Mouse (Mus musculus) kidney, postnatal 10 days (tissue): ENCODE results near the gene Palmd.

Source experiments
- DNase-seq: peaks from one replicate; pipeline ENCODE4 v3.0.0; 2021; ENCODE audit warnings: mixed read lengths

The Palmd gene

DNA sequence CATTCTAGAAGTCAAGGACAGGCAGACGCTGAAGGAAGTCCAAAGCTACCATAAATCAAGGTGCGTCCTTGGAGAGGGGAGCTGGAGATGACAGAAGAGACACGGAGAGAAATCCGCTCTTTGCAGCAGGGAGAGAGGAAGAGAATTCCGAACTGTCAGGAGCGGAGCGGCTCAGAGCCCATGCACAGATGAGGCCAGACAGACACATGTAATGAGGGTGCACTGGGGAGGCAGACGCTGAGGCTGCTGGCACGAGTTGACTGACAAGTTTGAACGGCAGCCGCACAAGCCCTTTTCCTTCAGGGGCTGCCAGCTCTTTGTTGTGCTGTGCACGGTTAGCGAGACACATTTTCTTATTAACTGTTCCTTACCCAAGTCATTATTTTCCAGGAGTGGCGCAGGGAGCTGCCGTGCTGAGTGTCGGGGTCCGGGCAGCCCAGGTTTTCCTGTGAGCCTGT, at the start of gene Palmd:
Gene Palmd (minus strand): TSS at position 448 of the 458 bp plus-strand sequence.
- peak; percentile 64 for DNase-seq

DNA sequence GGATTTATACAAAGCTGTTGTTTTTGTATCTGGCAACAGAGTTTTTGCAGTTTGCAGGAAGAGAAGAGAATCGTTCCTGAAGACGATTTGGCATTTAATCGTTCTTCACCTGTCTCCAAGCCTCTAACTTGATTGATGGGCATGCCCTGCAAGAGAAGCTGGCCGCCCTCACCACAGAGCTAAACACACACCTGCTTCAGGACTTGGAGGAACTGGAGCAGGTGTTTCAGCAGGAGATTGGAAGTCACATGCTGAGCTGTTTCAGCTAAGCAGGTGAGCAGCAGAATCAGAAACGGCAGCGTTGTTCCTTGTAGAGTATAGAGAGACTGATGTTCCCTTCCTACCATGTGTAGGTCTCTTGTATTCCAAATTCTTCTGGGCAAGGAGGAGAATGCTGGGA, 41.4 kb upstream of the Palmd start:
- no peak for DNase-seq

DNA sequence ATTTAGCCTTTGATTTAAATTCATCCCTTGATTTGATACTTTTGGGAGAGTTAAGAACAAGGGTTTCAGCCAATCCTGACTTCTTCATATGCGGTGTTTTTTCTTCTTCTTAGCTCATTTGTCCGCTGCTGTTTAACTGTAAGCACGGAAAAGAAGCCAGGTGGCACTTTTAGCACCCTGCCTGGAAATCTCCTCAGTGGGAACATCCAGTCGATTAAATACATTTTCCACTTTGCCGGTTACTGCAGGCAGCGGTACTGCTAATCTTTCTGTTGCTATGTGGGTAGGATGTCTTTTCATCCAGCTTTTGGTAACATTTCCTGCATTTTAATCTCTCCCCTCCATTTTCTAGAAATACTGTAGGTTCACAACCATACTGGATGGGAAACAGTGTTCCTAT, 38.6 kb upstream of the Palmd start:
- DNase-seq: no peak

DNA sequence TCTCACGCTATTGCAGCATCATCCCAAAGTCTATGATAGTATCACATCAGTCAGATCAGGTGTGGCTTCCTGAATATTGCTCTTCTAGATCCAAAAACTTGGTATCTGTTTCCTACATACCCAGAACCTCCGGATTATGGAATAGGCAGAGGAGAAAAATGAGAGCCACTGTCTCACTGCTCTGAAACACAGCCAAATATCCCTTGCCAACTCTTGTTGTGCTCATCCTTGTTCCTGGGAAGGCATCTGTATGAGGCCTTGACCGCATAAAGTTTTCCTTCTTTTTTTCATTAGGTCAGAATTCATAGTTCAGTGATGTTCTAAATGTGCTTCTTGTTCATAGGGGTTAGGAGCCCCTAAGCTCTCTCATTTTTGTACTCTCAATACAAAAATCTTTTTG, 37.8 kb upstream of the Palmd start:
- no peak for DNase-seq

DNA sequence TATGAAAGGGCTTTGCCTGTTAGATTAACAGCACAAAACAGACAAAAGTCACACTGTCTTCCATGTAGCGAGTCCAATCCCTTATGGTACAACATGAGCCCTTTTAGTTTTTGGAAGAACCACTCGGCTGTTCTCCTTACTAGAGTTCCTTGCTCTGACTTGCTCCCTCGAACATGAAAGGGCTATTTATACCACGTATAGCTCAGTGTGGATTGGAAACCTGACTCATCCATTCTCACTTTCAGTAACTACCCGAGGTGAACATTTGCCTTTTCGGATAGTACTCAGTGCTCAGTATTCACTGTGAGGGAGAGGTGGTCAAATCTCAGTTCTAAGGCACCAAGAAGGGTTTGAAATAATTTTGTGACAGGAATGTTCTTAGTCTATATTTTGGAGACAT, 34.6 kb upstream of the Palmd start:
- DNase-seq: no peak

DNA sequence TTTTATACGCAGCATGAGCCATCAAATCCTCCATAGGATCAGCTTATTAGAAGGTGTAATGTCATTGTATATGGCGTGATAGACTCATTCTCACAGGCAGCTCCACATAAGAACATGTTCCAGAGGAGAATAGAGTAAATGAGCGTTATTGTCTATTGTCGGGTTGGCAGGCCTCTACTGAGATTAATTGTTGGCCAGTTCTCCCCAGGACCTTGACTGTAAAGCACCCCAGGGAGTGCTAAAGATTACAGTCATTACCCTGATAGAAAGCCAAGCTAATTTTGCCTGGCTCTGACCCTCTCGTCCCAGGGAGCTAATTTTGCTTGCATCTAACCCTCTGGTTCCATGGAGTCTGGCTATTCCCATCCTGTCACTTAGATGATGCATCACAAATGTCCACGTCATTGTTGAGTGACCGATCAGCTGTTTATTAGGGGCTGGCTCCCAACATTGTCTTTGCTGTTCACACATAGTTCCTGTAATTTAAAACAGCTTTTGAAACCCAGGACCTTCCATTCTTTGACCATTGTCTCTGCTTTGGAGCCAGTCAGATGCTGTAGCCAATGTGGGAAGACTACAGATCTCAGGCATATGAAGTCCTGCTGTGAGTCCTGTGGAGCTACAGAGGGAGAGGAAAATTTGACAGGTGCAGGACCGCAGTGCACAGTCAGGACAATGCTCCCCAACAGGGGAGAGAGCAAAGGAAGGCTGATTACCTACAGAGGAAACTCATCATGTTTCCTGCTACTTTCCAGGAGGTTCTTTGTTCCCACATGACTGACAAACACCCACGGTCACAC, 33.1 kb upstream of the Palmd start:
- DNase-seq: peak; percentile 12

DNA sequence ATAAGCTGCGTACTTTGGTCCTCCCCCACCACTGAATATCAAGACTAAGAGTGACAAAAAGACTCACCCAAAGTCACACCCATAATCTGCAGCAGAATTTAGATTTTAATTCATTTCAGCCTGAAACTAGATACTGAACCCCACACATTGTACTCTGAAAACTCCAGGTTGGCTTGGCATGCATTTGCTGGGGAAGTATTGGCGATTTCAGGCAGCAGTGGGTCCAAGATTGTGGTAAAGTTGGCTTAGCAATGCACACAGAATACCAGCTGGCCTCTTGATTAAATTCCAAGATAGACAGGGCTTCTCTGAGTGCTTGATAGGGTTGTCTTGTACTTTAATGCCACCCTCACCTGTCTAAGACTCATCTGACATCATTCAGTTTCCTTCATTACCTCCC, 24.2 kb upstream of the Palmd start:
- no peak for DNase-seq

DNA sequence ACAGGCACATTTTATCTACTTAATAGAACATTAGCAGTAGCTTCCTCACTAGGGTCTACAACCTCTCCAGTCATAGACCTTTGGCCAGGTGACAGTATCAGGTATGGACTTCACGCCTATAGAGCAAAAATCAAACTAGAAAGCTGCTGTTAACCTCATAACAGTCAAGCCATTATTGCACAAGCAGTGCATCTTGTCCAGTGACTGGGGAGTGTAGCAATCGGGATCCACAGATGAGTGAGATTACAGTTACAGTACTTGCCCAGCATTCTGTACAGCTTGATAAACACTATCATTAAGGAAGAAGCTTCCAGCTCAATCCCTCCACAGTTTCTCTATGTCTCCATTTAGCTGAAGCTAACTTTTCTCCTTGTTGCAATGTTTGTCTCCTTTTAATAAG, 22.4 kb upstream of the Palmd start:
- no peak for DNase-seq

DNA sequence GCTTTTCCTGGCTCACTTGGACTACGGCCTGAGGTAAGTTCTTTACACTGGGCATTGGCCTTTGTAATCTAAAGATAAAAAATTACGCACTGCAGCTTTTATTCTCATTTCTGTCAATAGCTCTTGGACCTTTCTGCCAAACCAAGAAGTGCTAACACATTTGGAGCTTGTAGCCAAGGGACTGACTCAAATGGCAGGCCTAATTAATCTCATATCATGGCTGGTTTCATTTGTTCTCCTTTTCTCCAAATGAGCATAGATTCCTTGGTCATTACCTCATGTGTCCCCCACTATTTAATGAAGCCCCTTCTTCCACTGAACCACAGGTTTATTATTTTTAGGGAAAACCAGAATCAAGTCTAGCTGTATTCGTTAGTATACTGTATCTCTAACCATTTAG, 19.4 kb upstream of the Palmd start:
- no peak for DNase-seq

DNA sequence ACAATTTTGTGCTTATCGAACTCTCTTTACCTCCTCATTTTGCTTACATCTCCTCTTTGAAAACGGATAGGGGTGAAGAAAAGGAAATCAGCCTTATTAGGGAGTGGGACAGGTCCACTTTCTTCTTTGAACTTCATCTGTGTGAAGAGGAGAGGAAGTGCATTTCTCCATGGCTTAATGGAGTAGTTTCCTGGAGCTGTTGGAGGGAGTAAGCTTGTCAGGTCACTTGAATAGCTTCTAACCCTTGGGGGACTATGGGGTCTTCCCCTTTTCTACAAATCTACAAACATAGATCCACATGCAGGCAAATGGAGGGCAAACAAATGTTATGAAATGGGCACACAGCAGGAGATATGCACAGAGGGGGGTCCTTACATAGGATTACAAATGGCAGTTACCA, 17.7 kb upstream of the Palmd start:
- no peak for DNase-seq

DNA sequence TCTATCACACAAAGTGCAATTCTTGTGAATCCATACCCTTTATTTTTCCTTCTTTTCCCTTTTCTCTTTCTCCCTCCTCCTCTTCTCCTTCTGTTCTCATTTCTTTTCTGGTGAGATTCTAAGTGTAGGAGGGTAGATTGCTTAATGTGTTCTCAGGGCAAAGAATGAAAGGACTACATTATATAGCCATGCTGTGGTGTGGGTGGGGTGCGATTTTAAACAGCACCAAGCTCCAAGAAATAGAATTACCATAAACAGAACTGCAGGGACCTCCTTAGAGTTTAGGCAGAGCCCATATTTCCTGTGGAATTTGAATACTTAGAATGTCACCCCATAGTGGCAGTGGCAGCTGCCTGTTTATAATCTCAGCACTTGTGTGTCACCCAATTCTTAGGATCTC, 17.0 kb upstream of the Palmd start:
- no peak for DNase-seq

DNA sequence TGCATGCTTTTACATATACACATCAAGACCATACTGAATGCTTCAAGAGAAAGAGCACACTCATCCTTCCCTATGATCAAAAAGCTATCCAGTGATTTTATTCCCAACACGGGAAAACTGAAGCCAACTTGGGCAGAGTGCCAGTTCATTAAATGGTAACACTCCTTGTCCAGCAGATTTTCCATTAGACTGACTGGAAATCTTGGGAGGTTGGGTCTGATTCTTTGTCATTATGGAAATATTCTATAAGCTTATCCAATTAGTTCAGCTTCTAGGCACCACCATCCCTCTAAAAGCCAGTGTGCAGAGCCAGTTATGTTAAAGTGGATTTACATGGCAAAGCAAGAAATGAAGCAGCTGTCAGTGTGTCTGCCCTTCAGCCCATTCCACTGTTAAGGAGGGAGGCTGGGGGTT, 16.3 kb upstream of the Palmd start:
- DNase-seq: no peak

DNA sequence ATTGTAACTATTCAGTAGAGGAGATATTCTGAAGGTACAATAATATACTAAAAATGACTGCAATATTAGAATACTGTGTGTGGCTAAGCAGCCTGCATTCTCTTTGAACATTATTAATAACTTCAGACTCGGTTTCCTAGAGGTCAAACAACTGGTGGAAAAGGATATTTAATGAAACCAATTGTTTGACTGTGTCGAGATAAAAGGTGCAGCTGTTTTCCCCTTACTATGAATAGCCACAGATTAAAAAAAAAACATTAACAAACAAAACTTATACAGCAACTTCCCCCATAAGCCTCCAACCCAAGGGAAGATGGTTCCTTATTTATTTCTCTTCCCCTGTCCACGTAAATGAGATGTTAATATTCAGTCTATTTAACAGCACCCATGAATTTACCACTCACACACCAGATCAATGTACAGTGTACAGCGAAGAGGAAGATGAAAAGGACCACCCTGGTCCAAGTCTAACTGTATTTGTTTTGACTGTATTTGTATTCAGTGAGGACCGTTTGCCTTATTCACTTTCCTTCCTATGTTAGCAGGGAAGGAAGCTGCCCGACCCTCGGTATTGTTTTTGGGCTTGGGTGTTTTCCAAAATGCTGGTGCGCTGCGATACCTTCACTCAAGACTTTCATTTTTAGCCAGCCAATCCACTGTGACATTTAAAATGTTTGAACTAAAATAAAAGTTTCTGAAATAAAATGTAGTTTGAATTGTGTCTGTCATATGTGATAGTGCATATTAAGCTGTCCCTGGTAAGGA, 13.2 kb upstream of the Palmd start:
- peak; percentile 15 for DNase-seq

DNA sequence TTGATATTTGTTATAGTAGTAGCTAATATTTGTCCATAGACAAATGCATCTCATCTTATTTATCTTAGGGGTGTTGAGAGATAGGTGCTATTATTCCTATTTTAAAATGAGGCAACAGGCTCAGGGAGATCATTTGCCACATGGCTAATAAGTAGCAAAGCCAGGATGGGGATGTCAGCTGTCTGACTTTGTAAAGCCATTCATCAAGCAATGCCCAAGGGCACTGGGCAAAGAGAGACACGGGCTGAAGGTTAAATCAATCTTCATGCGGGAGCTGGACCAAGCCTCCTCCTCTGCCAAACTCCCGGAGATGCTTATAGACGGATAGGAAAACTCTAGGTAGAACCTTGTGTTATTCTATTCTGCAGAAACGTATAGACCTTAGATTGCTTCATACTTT, 999 bp upstream of the Palmd start:
- no peak for DNase-seq

DNA sequence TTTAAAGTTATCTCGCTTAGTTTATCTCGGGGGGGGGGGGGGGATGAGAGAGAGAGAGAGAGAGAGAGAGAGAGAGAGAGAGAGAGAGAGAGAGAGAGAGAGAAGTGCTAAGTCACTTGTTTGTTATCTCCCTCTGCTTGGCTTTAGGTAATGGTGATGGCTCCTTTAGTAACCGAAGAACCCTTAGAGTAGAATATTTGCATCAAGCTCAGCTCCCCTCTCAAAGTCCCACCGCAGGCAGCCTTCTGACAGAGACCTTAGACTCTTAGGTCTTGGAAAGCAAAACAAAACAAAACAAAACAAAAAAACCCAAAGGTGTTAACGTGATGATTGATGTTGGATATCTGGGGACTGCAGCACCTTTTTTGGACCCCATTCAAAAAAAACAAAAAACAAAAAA, 216 bp upstream of the Palmd start:
- DNase-seq: no peak

DNA sequence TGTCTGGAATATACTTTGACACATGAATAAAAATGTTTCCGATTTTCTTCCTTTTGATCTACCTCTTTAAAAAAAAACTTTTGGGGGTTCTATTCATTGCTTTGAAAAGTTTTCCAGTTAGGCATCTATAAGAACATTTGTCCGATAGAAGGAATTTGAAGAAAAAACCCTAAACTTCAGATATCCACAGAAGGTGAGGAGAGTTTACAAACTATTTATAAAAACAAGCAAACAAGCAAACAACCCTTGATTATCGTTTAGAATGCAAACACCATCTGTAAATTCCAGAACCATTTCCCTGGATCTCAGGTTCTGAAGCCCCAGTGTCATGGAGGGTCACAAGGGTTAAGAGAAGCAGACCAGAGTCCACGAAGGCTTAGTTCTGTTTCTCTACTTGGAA, 820 bp downstream of the Palmd start, which contains the start of gene 4930455H04Rik:
Gene 4930455H04Rik (plus strand): TSS at position 301 of the 400 bp plus-strand sequence.
- DNase-seq: no peak

DNA sequence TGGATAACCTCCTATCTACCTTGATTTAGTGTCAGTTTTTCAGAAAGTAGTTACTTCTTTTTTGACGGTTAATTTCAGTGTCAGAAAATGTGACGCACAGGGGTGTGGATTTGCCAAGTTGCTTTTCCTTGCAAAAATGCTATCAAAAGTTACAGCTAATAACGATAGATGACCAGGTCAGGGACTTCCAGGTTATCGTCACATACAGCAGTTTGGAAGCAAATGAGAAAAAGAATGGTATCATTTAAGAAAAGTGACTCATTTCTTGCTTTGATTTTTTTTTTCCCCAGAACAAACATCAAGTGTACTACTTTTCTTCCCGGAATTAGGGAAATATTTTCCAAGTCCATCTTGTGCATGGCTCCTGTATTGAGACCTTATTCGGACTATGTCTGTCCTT, 1.4 kb downstream of the Palmd start:
- DNase-seq: no peak

DNA sequence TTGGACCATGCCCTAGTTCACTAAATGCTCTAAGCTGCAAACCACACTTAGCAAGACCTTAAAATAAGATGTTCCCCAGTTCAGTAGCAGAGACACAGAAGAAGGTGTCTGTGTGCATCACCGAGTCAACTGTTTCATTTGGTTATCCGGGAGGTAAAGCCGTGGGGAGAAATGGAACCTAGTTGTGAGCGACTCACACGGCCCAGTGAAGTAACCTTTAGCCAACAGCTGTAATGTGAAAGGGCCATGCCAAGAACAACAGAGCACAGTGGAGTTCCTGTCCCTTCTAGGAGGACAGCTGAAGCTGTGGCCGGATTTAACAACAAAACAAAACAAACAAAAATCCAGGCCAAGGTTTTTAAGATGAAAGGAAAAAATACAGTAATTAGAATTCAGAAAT, 2.0 kb downstream of the Palmd start:
- DNase-seq: peak; percentile 57

DNA sequence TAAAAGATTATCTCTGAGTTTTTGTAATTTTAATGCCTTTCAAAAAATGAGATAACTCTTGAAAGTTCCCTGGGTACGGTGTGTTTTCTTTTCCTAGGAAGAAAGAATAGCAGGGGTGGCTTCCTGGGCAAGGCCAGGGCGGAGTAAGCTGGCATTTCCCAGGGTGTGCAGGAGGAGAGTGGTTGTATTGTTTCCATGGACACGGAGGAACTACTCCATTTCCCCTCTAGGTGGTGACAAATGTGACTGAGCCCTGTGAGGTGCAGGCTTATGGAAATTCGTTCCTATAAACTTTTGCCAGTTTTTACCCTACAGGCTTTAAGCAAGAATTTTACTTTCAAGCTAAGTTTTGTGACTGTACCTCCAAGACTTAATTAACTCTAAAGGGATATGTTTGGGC, 2.6 kb downstream of the Palmd start:
- DNase-seq: peak; percentile 57

DNA sequence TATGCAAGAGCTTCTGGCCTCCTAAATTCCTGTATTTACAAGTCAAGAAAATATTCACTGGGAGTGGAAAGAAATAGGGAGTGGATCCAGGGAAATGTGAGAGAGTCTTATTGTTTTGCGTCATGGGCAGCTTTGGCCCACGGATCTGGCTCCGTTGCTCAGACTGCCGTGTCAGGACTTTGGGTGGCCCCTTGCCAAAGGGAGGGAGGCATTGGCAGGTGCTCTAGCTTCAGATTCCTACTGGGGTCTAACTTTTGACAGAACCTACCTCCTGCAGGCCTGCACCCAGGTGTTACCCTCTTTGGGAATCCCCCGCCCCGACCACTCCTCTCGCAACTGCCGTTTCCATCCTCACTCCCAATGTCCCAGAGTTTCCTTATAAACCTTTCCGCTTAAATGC, 4.4 kb downstream of the Palmd start:
- peak; percentile 40 for DNase-seq

DNA sequence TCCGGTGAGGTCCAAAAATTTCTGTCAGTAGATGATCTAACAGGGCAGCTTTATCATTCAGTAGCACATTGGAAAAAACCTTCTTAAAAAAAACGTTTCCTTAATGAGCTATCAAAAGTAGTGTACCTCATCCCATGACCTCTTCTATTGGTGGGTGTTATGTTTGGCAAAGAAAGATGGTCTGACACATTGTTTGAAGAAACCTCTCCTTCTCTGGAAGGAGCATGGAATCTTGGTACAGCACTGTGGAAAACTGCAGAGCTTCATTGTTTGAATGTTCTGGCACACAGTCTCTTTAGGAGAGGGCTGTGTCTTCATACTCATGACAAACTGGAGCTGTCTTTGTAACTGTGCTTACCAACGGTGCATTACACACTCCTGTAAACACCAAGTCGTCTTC, 5.6 kb downstream of the Palmd start:
- DNase-seq: no peak

DNA sequence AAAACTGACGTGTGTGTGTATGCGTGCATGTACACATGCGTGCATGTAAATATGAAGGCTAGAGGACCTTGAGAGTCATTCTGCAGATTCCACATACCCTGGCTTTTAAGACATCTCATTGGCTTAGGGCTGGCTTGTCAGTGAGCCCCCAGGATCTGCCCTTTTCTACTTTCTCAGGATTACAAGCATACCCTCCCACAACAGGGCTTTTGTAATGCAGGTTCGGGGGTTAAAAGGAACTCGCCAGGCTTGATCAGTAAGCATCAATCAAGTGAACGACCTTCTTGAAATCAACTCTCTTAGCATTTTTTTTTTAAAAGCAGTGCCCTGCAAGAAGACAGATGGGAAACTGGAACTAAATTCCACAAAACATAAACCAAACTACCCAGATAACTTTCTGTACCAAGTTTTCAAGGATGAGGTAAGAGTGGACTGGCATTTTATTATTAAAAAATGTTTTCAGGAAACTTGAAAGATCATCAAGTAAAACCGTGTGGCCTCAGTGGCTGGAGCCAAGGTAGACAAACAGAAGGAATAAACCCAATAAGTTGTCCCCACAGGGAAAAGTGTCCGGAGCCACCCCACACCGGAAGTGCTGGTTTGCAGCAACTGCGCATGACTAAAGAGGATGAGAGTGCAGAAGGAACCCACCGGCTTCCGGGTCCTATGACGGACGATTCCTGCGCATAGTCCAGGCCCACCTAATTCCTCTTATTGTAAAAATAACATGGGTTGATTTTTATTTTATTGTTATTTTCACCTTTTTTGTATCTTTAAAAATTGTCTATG, 7.2 kb downstream of the Palmd start:
- DNase-seq: no peak

DNA sequence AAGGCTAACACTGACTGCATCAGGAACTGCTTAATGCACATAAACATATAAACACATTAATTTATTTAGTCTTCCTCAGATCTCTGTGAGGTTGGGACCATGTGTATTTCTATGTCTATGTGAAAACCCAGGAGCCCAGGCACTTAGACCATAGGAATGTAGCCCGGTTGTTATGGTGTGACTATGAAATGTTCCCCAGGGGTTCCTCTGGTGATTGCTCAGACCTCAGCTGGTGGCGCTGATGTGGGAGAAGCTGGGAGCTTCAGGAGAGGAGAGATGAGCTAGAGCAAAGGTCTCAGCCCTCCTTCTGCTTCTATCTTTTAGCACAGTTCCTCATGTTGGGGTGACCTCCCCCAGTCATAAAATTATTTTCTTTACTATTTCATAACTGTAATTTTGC, 8.4 kb downstream of the Palmd start:
- no peak for DNase-seq
